Mouse (Mus musculus) intestine, embryonic 14.5 days (tissue): ENCODE results near the gene Ccl7. TPM values are rescaled to one million over a fixed set of nuclear protein-coding genes. Genes with fewer than 3 reads are reported as not detected.

Source experiments
- ATAC-seq: fragments of 200-750 bp; cut with Nextera tagmentation; replicated peaks from 2 replicates; pipeline ENCODE4 v1.8.0; 2017; ENCODE audit warnings: low read depth, moderate number of reproducible peaks, moderate TSS enrichment, moderate library complexity; ENCODE audit not compliant: low FRiP score, low TSS enrichment
- DNase-seq: peaks from one replicate; pipeline ENCODE4 v3.0.0-alpha.2; 2018; ENCODE audit warnings: low spot score
- H3K27ac ChIP-seq: fragments of 300-500 bp; sonication (generic); 2 replicates; pipeline ENCODE4 v1.5.1; 2014; ENCODE audit warnings: low read depth, mild to moderate bottlenecking, control low read depth
- H3K27me3 ChIP-seq: fragments of 300-500 bp; sonication (generic); replicated peaks from 2 replicates; pipeline ENCODE4 v1.6.1; 2014; ENCODE audit warnings: low read length, control low read depth; ENCODE audit not compliant: control insufficient read depth, insufficient read depth
- H3K36me3 ChIP-seq: fragments of 300-500 bp; sonication (generic); 2 replicates; pipeline ENCODE4 v1.6.1; 2014; ENCODE audit warnings: low read length, control low read depth; ENCODE audit not compliant: control insufficient read depth, insufficient read depth
- H3K4me1 ChIP-seq: fragments of 300-500 bp; sonication (generic); replicated peaks from 2 replicates; pipeline ENCODE4 v1.6.1; 2014; ENCODE audit warnings: low read length, control low read depth, mixed read lengths; ENCODE audit not compliant: control insufficient read depth, insufficient read depth
- H3K4me2 ChIP-seq: fragments of 300-500 bp; sonication (generic); 2 replicates; pipeline ENCODE4 v1.6.1; 2014; ENCODE audit warnings: low read length
- H3K4me3 ChIP-seq: fragments of 300-500 bp; sonication (generic); 2 replicates; pipeline ENCODE4 v1.5.1; 2014; ENCODE audit warnings: low read depth, low read length, control low read depth, mixed read lengths
- H3K9ac ChIP-seq: fragments of 300-500 bp; sonication (generic); 2 replicates; pipeline ENCODE4 v1.6.1; 2014; ENCODE audit warnings: mild to moderate bottlenecking, low read length
- H3K9me3 ChIP-seq: fragments of 300-500 bp; sonication (generic); 2 replicates; pipeline ENCODE4 v1.6.1; 2016; ENCODE audit warnings: low read length, control low read depth; ENCODE audit not compliant: control insufficient read depth
- WGBS: fragments of 180-500 bp; shearing (Covaris S2); extraction: QIAGEN DNeasy Blood & Tissue Kit; methylation state at CpG from one replicate; pipeline ENCODE4 v1.1.7; 2014; 5-methylcytosine and 5-hydroxymethylcytosine counted together
- polyA plus RNA-seq: library from polyadenylated mRNA; unstranded; fragments of >200 nt; fragmentation: Nextera tagmentation; extraction: Ambion mirVana; gene quantifications from 2 replicates; pipeline ENCODE4 v1.2.1, GENCODE M21; 2014

Gene Ccl7
- polyA plus RNA-seq, 1 experiment from 2014 or later: 3.6 TPM

GRCm38 (mm10) chr11:82039132-82039660 lies 6.3 kb upstream of the Ccl7 start:
- WGBS: 48% methylated on average over 3 of the region's 3 CpGs
- H3K36me3 ChIP-seq: no peaks in the 10 kb centered on the region
- no peak for ATAC-seq

GRCm38 (mm10) chr11:82041671-82042080 lies 3.8 kb upstream of the Ccl7 start:
- DNase-seq (no peak), ATAC-seq (no peak)
- Histone ChIP-seq H3K9me3 (no peaks in the 10 kb centered on the region), H3K9ac (no peak overlapping the region), H3K4me3 (no peak overlapping the region), H3K27ac (no peak overlapping the region), H3K36me3 (no peaks in the 10 kb centered on the region), H3K27me3 (no peaks in the 10 kb centered on the region), H3K4me1 (no peaks in the 10 kb centered on the region), H3K4me2 (no peak overlapping the region)
- 79% methylated on average over 4 of the region's 4 CpGs for WGBS

More at GRCm38 (mm10) chr11:82039132-82039660, 6.3 kb upstream of the Ccl7 start:
- Histone ChIP-seq H3K9ac (no peak overlapping the region), H3K4me2 (no peak overlapping the region), H3K27me3 (no peaks in the 10 kb centered on the region), H3K9me3 (no peaks in the 10 kb centered on the region), H3K4me3 (no peak overlapping the region), H3K27ac (no peak overlapping the region), H3K4me1 (no peaks in the 10 kb centered on the region)
- DNase-seq: no peak

- ATAC-seq: no peak
- Histone ChIP-seq H3K27ac (no peak overlapping the region), H3K27me3 (no peaks in the 10 kb centered on the region), H3K4me2 (no peak overlapping the region), H3K4me3 (no peak overlapping the region), H3K9ac (no peak overlapping the region), H3K4me1 (no peaks in the 10 kb centered on the region), H3K9me3 (no peaks in the 10 kb centered on the region), H3K36me3 (no peaks in the 10 kb centered on the region)
- DNase-seq: peak; percentile 63
- 34% methylated on average over 6 of the region's 6 CpGs for WGBS
Measured at GRCm38 (mm10) chr11:82047746-82048415, 2.4 kb downstream of the Ccl7 start.

- H3K27me3 ChIP-seq: no peaks in the 10 kb centered on the region
- WGBS: 81% methylated on average over 7 of the region's 7 CpGs
- H3K27ac ChIP-seq: no peak overlapping the region
- H3K4me2 ChIP-seq: no peak overlapping the region
- no peaks in the 10 kb centered on the region for H3K36me3 ChIP-seq
- no peaks in the 10 kb centered on the region for H3K9me3 ChIP-seq
- DNase-seq (no peak), ATAC-seq (no peak)
- no peak overlapping the region for H3K4me3 ChIP-seq
- no peak overlapping the region for H3K9ac ChIP-seq
- no peaks in the 10 kb centered on the region for H3K4me1 ChIP-seq
Measured at GRCm38 (mm10) chr11:82053849-82054248, 8.3 kb downstream of the Ccl7 start.

- H3K9ac ChIP-seq: 0 out of 2 replicates have a peak within 1 kb of the TSS, but pooled peaks have one; percentile 15
- H3K4me3 ChIP-seq: peak within 1 kb of the TSS; percentile 15; the same call in 1 of the 2 replicates
- no peaks in the 10 kb centered on the region for H3K36me3 ChIP-seq
- DNase-seq (no peak), ATAC-seq (no peak)
- H3K9me3 ChIP-seq: no peaks in the 10 kb centered on the region
- H3K27me3 ChIP-seq: no peaks in the 10 kb centered on the region
- H3K27ac ChIP-seq: no peak within 1 kb of the TSS
- no peaks in the 10 kb centered on the region for H3K4me1 ChIP-seq
- no peak within 1 kb of the TSS for H3K4me2 ChIP-seq
- WGBS: 67% methylated on average over 6 of the region's 6 CpGs
Measured at GRCm38 (mm10) chr11:82057646-82058045, 12.1 kb downstream of the Ccl7 start, which contains the start of gene Ccl11. TSS of gene Ccl11 (plus strand) at chr11:82057823.

- Histone ChIP-seq H3K9me3 (no peaks in the 10 kb centered on the region), H3K4me2 (no peak overlapping the region), H3K9ac (no peak overlapping the region), H3K27me3 (no peaks in the 10 kb centered on the region), H3K36me3 (no peaks in the 10 kb centered on the region), H3K27ac (no peak overlapping the region), H3K4me1 (no peaks in the 10 kb centered on the region), H3K4me3 (no peak overlapping the region)
- ATAC-seq (no peak), DNase-seq (no peak)
- WGBS: 83% methylated on average over 3 of the region's 3 CpGs
Measured at GRCm38 (mm10) chr11:82062226-82062625, 16.7 kb downstream of the Ccl7 start.

GRCm38 (mm10) chr11:82063454-82063853 lies 17.9 kb downstream of the Ccl7 start:
- H3K27ac ChIP-seq: no peak overlapping the region
- no peaks in the 10 kb centered on the region for H3K4me1 ChIP-seq
- no peaks in the 10 kb centered on the region for H3K36me3 ChIP-seq
- H3K27me3 ChIP-seq: no peaks in the 10 kb centered on the region
- ATAC-seq (no peak), DNase-seq (no peak)
- H3K9me3 ChIP-seq: no peaks in the 10 kb centered on the region
- H3K9ac ChIP-seq: no peak overlapping the region
- H3K4me3 ChIP-seq: no peak overlapping the region
- 83% methylated on average over 2 of the region's 2 CpGs for WGBS
- H3K4me2 ChIP-seq: no peak overlapping the region

DNA sequence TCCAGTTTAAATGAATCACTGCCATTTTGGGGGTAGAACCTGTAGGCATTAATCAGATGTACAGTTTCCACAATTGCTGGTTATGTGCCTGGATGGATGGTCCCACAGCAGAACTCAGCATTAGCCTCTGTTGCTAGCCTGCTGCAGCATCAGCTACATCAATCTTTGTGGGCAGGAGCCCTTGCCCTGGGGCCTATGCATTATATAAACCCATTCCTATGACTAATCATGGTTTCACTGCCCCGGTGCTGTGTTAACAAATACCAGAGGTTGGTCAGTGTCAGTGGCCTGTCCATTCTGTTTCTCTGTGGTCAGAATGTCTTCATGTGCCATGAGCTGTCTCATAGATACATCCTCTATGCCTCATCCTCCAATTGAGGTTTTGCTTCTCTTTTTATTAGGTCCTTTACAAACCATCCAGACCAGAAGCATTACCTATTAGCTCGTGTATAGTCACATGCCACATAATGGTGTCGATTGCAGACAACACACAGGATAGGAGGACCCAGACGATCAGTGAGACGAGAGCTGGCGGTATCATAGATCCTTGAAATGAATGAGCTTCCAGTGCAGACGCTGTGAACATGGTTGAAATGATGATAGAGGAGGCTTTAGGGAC lies 21.6 kb downstream of the Ccl7 start:
- Histone ChIP-seq H3K4me2 (no peak overlapping the region), H3K4me3 (no peak overlapping the region), H3K9ac (no peak overlapping the region), H3K27me3 (no peaks in the 10 kb centered on the region), H3K36me3 (no peaks in the 10 kb centered on the region), H3K9me3 (no peaks in the 10 kb centered on the region), H3K27ac (no peak overlapping the region), H3K4me1 (no peaks in the 10 kb centered on the region)
- no peak for ATAC-seq
- WGBS: 75% methylated on average over 7 of the region's 7 CpGs
- no peak for DNase-seq
